Mouse (Mus musculus) neural tube, embryonic 10.5 days (tissue): Measurements from ENCODE around the gene Cog3.

Experiments
- DNase-seq: peaks from one replicate; pipeline ENCODE4 v3.0.0-alpha.2; 2017; ENCODE audit warnings: low spot score; ENCODE audit errors: extremely low spot score

Gene Cog3

GRCm38 (mm10) chr14:75706647-75707046 is 47.7 kb downstream of the Cog3 start:
- no peak for DNase-seq

DNA sequence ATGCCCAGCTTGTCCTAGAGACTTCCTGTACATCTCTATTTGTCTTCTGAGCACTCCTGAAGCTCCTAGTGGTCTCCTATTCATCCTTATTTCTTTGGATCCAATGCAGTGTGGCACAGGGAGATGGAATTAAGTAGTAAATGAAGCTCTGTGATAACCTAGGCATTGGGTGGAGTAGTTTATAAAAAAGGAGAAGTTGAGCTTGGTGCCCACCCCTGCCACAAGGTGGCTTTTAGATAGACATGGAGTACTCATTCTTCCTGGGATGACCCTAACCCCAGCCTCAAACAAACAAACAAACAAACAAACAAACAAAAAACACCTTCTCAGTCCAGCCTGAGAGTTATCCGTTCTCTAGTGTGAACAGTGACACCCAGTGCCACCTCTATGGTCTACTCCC is 56.4 kb downstream of the Cog3 start:
- DNase-seq: no peak

- DNase-seq: no peak
These were observed 58.2 kb downstream of the Cog3 start for GRCm38 (mm10) chr14:75696096-75696495.

GRCm38 (mm10) chr14:75690428-75690827 is 63.9 kb downstream of the Cog3 start:
- no peak for DNase-seq

GRCm38 (mm10) chr14:75676316-75676715 is 78.0 kb downstream of the Cog3 start:
- no peak for DNase-seq

DNA sequence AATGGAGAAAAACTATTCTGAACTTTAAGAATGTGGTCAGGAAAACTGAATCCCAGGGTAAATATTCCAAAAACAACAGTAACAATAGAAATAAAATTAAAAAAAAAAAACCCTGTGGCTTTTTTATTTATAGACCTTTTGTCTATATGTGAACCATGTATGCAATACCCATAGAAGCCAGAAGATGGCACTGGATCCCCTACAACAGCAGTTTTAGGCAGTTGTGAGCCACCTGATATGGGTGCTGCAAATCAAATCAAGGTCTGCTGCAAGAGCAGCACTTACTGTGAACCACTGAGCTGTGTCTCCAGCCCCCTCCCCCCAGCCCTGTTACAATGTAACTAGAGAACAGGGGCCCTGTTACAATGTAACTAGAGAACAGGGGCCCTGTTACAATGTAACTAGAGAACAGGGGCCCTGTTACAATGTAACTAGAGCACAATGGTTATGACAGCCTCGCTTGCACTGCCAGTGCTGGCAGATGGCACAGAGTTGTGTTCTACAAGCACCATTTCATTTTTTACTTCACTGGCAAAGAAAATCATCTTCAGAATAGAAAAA is 85.2 kb downstream of the Cog3 start:
- no peak for DNase-seq

- no peak for DNase-seq
These were observed 88.7 kb downstream of the Cog3 start for GRCm38 (mm10) chr14:75665430-75666180.

- no peak for DNase-seq
These were observed 92.8 kb downstream of the Cog3 start for GRCm38 (mm10) chr14:75661548-75661947.

DNA sequence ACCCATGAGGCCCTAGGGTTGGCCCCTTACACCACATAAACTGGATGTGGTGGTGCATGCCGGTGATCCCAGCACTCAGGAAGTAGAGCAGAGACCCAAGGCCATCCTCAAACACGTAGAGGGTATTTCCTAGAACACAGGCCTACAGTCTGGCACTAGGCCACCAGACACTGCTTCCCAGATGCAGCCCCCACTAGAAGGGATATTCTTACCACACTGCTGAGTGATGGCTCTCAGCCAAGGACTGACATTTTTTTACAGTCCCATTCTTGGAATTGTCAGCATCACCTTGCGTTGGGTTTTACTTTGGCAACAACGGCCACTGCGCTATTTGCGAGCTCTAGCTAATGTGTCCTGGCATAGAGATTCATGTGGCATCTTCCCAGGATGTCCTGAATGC is 93.4 kb downstream of the Cog3 start:
- no peak for DNase-seq
